Mouse (Mus musculus) kidney, postnatal 0 days (tissue): ENCODE data around the gene Asf1b. TPM values are rescaled to one million over a fixed set of nuclear protein-coding genes. Genes with fewer than 3 reads are reported as not detected.
A peak's percentile ranks its signal among the peaks of the same experiment; 100 is the strongest.
"Not testable (repeated sequence)": the region's sequence is repeated elsewhere in the genome, so short reads cannot be mapped to it uniquely, and the experiment has no call there.

ENCODE experiments used
- ATAC-seq: fragments of 200-750 bp; cut with Nextera tagmentation; replicated peaks from 2 replicates; pipeline ENCODE4 v1.8.0; 2017; ENCODE audit warnings: low read depth, moderate number of reproducible peaks, moderate TSS enrichment, moderate library complexity; ENCODE audit not compliant: low FRiP score
- DNase-seq: peaks from one replicate; pipeline ENCODE4 v3.0.0-alpha.2; 2016; ENCODE audit warnings: low spot score
- H3K27ac ChIP-seq: fragments of 300-500 bp; sonication (generic); 2 replicates; pipeline ENCODE4 v1.5.1; 2014; ENCODE audit warnings: mild to moderate bottlenecking
- H3K27me3 ChIP-seq: fragments of 300-500 bp; sonication (generic); 2 replicates; pipeline ENCODE4 v1.6.1; 2014; ENCODE audit warnings: low read length, mixed read lengths; ENCODE audit not compliant: insufficient read depth
- H3K36me3 ChIP-seq: fragments of 300-500 bp; sonication (generic); 2 replicates; pipeline ENCODE4 v1.6.1; 2014; ENCODE audit warnings: low read length, mixed read lengths; ENCODE audit not compliant: insufficient read depth
- H3K4me1 ChIP-seq: fragments of 300-500 bp; sonication (generic); replicated peaks from 2 replicates; pipeline ENCODE4 v1.6.1; 2014; ENCODE audit warnings: antibody characterized with exemption, low read length, mixed read lengths; ENCODE audit not compliant: insufficient read depth
- H3K4me2 ChIP-seq: fragments of 300-500 bp; sonication (generic); 2 replicates; pipeline ENCODE4 v1.6.1; 2014; ENCODE audit warnings: mild to moderate bottlenecking, low read length, moderate library complexity, mixed read lengths
- H3K4me3 ChIP-seq: fragments of 300-500 bp; sonication (generic); replicated peaks from 2 replicates; pipeline ENCODE4 v1.5.1; 2014; ENCODE audit warnings: low read depth, low read length
- H3K9ac ChIP-seq: fragments of 300-500 bp; sonication (generic); 2 replicates; pipeline ENCODE4 v1.6.1; 2014; ENCODE audit warnings: low read depth, low read length
- H3K9me3 ChIP-seq: fragments of 300-500 bp; sonication (generic); replicated peaks from 2 replicates; pipeline ENCODE4 v1.6.1; 2016; ENCODE audit warnings: low read length, inconsistent platforms, mixed read lengths
- CTCF ChIP-seq: IDR thresholded peaks from 2 replicates; pipeline ENCODE4 v1.5.1; 2016; ENCODE audit warnings: antibody characterized with exemption, low read depth, mild to moderate bottlenecking, moderate library complexity
- WGBS: fragments of 180-500 bp; shearing (Covaris S2); extraction: QIAGEN DNeasy Blood & Tissue Kit; methylation state at CpG from one replicate; pipeline ENCODE4 v1.1.7; 2014; 5-methylcytosine and 5-hydroxymethylcytosine counted together
- polyA plus RNA-seq: library from polyadenylated mRNA; unstranded; fragments of >200 nt; fragmentation: Nextera tagmentation; extraction: Ambion mirVana; gene quantifications from 2 replicates; pipeline ENCODE4 v1.2.1, GENCODE M21; 2015

The Asf1b gene
- polyA plus RNA-seq, 1 experiment from 2014 or later, result 23.0 TPM

DNA sequence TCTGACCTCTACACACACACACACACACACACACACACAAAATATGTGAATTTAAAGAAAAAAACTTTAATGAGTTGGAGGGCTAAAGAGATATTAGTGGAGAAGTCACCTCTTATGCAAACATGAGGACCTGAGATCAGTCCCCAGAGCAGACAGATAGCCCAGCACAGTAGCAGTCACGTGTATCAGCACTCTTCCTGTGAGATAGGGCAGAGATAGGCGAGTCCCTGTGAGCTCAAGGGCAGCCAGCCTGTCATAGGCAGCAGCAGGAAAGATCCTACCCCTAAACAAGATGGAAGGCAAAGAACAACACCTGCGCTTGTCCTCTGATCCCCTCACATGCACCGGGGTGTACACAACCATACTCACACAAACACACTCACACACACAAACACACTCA lies 27.1 kb downstream of the Asf1b start:
- Histone ChIP-seq H3K27ac (no peak overlapping the region), H3K27me3 (no peaks in the 10 kb centered on the region), H3K36me3 (peaks cover 44% of the 10 kb centered on the region), H3K4me2 (no peak overlapping the region), H3K4me3 (no peak overlapping the region), H3K4me1 (peaks cover 7% of the 10 kb centered on the region), H3K9ac (no peak overlapping the region), H3K9me3 (no peaks in the 10 kb centered on the region)
- no peak for TF ChIP-seq CTCF
- ATAC-seq (no peak), DNase-seq (no peak)
- 91% methylated on average over 4 of the region's 4 CpGs for WGBS

DNA sequence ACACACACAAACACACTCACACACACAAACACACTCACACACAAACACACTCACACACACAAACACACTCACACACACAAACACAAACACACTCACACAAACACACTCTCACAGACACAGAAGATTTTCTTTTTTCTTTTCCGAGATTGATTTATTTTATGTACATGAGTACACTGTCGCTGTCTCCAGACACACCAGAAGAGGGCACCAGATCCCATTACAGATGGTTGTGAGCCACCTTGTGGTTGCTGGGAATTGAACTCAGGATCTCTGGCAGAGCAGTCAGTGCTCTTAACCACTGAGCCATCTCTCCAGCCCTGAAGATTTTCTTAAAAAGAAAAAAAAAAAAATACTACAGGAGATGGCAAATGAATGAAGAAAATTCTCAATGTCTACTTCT lies 27.9 kb downstream of the Asf1b start:
- TF ChIP-seq CTCF, result peak; percentile 43
- not testable (repeated sequence) for H3K4me2 ChIP-seq, H3K4me1 ChIP-seq, H3K9me3 ChIP-seq, H3K9ac ChIP-seq, H3K27ac ChIP-seq, ATAC-seq, DNase-seq, H3K4me3 ChIP-seq, H3K27me3 ChIP-seq
- 98% methylated on average over 2 of the region's 2 CpGs for WGBS
- peaks cover 45% of the 10 kb centered on the region for H3K36me3 ChIP-seq

DNA sequence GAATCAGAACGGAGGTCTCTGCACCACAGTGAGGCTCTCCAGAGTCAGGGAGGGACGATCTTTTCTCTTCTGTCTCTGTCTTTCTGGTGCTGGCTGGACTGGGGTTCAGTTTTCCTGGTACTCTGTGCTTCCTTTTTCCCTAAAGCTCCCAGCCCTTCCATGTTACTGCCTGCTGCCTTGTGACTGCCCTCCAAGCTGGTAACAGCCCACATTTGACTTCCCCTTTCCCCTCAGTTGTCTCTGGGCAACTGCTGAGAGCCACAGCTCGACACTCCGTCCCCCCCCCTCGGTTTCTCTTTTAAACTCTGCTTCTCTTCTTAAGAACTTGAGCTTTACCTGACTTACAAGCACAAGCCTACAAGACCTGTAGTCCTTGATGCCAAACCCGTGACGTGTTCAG lies 33.9 kb downstream of the Asf1b start:
- no peaks in the 10 kb centered on the region for H3K9me3 ChIP-seq
- H3K4me3 ChIP-seq, result no peak overlapping the region

DNA sequence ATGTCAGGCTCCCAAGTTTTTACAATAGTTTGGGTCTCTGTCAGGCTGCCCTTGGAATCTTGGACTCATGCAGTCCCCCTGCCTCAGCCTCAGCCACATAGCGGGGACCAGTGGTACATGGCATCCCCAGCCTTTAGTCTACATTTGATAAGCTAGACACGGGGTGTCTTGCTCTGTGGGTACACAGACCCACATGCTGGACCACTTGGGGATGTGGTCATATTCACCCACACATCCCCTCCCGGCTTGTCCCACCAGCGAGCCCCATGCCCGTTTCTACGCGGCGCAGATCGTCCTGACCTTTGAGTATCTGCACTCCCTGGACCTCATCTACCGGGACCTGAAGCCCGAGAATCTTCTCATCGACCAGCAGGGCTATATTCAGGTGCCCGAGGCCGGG lies 34.9 kb downstream of the Asf1b start:
- WGBS, result 89% methylated on average over 14 of the region's 14 CpGs
- no peak for TF ChIP-seq CTCF
- DNase-seq (no peak), ATAC-seq (no peak)
- no peak overlapping the region for H3K9ac ChIP-seq
- H3K9me3 ChIP-seq, result no peaks in the 10 kb centered on the region
- no peaks in the 10 kb centered on the region for H3K4me1 ChIP-seq
- H3K36me3 ChIP-seq, result peaks cover 50% of the 10 kb centered on the region
- no peak overlapping the region for H3K27ac ChIP-seq
- no peak overlapping the region for H3K4me2 ChIP-seq
- no peak overlapping the region for H3K4me3 ChIP-seq
- no peaks in the 10 kb centered on the region for H3K27me3 ChIP-seq

More for the DNA sequence above, 33.9 kb downstream of the Asf1b start:
- peaks cover 57% of the 10 kb centered on the region for H3K36me3 ChIP-seq
- H3K4me2 ChIP-seq, result no peak overlapping the region
- no peak for TF ChIP-seq CTCF
- 85% methylated on average over 7 of the region's 7 CpGs for WGBS
- no peaks in the 10 kb centered on the region for H3K27me3 ChIP-seq
- no peak overlapping the region for H3K27ac ChIP-seq
- DNase-seq, result no peak
- ATAC-seq, result no peak
- no peak overlapping the region for H3K9ac ChIP-seq
- H3K4me1 ChIP-seq, result no peaks in the 10 kb centered on the region

DNA sequence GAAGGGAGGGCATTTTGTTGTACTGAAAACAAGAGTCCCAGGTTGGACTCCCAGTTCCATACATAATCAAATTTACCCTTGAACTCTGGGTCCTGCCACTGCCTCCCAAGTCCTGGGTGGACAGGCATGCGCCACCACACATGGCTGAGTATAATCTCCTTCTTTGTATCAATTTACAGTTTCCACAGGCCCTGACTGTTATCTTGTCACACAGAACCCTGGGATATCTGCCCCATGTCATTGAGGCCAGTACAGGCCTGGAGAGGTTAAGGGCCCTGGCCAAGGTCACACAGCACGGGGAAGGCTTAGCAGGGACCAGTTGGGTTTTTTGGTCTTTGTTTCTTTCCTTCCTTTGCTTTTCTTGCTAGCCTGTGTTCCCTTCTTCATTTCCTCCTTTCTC lies 37.2 kb downstream of the Asf1b start:
- Histone ChIP-seq H3K9me3 (no peaks in the 10 kb centered on the region), H3K9ac (no peak overlapping the region), H3K4me2 (no peak overlapping the region), H3K27ac (no peak overlapping the region), H3K4me3 (no peak overlapping the region), H3K4me1 (no peaks in the 10 kb centered on the region), H3K36me3 (peaks cover 30% of the 10 kb centered on the region), H3K27me3 (no peaks in the 10 kb centered on the region)
- DNase-seq (no peak), ATAC-seq (no peak)
- no peak for TF ChIP-seq CTCF
- WGBS, result 67% methylated on average over 2 of the region's 2 CpGs

DNA sequence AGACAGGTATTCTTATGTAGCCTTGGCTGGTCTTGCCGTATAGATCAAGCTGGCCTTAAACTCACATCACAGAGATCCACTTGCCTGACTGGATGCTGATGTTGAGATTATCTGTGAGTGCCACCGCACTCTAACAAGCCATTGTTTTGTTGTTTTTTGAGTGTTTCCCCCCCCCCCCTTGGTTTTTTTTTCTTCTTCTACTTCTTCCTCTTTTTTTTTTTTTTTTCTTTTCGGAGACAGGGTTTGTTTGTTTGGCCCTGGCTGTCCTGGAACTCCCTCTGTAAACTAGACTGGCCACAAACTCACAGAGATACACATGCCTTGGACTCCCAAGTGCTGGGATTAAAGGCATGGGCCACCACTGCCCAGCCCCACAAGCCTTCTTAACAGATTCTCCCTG lies 38.7 kb downstream of the Asf1b start:
- peaks cover 28% of the 10 kb centered on the region; the same call in 1 of the 2 replicates for H3K36me3 ChIP-seq
- WGBS, result 92% methylated on average over 3 of the region's 3 CpGs
- TF ChIP-seq CTCF, result no peak

DNA sequence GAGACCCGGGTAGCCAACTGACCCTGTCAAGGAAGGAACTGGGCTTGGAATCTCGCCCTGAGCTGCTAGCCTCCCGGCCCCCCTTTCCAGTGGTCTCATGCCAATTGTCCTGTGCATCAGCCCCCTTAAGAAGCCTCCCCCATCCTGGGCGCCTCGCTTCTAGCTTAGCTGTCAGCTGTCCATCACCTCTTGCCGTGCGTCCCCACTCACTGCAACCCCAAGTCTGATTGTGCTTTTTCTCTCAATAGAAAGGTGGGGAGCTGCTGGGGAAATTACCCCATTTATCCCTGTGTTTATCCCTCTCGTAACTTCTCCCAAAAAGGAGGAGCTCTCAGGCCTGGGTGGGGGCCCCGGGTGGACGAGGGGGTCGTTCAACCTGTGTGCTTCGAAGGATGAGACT lies 40.7 kb downstream of the Asf1b start:
- peaks cover 10% of the 10 kb centered on the region; the same call in 1 of the 2 replicates for H3K36me3 ChIP-seq
- 19% methylated on average over 12 of the region's 12 CpGs for WGBS
- H3K9me3 ChIP-seq, result no peaks in the 10 kb centered on the region
- peaks cover 14% of the 10 kb centered on the region for H3K4me1 ChIP-seq
- H3K4me3 ChIP-seq, result peak overlapping the region; percentile 75; the same call in 1 of the 2 replicates
- H3K27me3 ChIP-seq, result no peaks in the 10 kb centered on the region
- no peak overlapping the region for H3K27ac ChIP-seq
- no peak for ATAC-seq
- H3K4me2 ChIP-seq, result peak overlapping the region; percentile 90
- no peak for DNase-seq
- H3K9ac ChIP-seq, result no peak overlapping the region
- no peak for TF ChIP-seq CTCF

More for the DNA sequence above, 38.7 kb downstream of the Asf1b start:
- DNase-seq (no peak), ATAC-seq (no peak)
- Histone ChIP-seq H3K9me3 (no peaks in the 10 kb centered on the region), H3K4me3 (no peak overlapping the region), H3K4me2 (no peak overlapping the region), H3K27ac (no peak overlapping the region), H3K4me1 (peaks cover 8% of the 10 kb centered on the region; the same call in 1 of the 2 replicates), H3K9ac (no peak overlapping the region), H3K27me3 (no peaks in the 10 kb centered on the region)
